Mouse (Mus musculus): Measurements from ENCODE around the gene Ly75.
A peak's percentile ranks its signal among the peaks of the same experiment; 100 is the strongest.

Ly75 gene

DNA sequence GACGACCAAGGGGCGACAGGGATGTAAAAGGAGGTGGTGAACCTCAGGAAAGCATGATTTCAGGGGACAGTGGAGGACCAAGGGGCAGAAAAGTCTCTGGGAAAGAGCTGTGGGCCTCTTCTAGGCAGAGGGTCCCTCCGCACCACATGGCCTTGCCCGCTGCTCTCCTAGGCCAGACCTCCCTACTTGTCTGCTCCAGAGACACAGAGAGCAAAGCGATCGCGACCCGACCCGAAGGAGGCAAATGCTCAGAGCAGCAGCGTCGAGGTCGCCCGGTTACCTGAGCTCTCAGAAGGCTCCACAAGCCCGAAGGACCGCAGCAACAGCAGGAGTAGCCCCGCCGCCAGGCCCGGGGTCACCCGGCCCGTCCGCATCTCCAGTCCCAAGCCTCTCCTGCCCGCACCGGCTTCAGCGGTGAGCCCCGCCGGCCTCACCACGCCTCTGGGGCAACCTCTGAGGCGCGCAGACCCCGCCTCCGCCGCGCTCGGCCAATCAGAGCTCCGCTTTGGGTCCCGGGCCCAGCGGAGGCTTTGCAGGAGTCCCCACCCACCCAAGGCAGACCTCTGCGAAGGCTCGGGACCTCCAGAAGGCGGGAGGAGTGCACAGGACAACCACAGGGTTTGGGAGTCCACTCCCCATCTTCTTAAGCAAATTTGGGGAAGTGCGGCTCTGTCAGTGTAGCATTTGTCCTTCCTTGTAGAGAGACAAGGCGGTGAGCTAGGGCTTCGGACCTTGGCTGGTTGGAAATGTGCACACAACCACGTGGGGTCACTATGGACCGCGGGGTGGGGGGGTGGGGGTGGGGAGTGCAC, at the start of gene Ly75:
Gene Ly75 (minus strand): TSS at position 446 of the 812 bp plus-strand sequence.
- peak; percentile 99 for DNase-seq

DNA sequence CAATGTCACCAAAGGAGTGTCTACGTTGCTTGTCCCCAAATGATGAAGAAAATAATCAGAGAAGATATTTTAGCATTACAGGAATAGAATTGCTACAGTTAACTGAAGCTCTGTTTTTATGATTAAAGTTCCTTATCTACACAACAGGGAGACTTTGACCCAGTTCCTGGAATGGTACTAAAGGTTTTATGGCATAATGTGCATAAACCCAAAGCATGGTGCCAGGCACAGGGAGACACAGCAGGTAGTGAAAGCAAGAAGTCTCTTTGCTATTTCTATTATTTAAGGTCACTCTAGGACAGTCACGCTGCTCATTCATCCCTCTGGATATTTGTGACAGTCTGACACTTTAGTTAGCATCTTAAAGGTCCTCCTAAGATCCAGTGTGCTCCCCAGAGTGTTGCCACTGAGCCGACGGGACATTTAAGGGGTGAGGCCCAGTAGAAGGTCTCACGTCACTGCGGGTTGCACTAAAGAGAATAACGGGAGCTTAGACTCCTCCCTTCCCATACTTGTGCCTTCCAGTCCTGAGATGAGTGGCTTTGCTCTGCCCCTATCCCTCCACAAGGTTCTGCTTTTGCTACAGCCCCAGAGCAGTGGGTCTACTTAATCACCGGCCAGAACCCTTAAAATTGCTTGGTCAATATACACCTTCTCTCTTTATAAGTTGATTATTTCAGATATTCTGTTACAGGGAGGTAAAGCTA, 47.4 kb upstream of the Ly75 start:
- DNase-seq: peak; percentile 55

DNA sequence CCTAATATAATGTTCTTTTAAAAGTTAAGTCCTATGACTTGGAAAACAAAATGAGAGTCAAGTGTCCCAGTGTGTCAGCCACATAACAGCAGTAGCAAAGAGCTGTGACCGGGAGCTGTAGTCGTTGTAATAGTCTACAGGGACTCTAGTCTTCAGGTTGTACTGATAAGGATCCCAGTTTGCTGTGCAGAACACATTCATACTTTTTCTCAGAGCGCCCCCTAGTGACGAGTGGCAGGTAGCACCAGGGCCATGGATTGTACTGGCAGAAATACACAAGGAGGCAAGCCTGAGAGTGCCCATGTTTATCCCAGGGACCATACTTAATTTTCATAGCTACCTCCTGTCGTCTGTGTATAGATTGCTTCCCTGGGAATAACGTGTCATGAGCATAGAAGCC, 35.0 kb upstream of the Ly75 start:
- DNase-seq: peak; percentile 91

DNA sequence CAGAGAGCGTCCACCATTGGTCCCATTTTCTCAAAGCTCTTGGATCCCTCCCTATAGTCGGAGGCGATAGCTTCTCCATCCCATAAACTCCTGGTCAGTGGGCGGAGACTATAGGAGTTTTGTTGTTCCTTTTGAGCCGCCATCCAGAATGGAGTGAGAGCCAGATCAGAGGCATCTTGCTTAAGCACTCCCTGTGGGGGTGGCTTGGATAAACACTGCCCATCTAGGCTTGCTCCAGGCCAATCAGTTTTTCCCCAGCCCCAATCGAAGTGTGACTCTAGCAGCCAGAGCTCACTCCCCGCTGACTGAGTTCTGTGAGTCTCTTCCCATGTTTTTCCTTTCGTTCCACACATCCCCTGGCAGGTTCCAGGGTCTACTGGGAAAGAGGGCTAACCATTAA, 31.2 kb upstream of the Ly75 start:
- DNase-seq: peak; percentile 29

DNA sequence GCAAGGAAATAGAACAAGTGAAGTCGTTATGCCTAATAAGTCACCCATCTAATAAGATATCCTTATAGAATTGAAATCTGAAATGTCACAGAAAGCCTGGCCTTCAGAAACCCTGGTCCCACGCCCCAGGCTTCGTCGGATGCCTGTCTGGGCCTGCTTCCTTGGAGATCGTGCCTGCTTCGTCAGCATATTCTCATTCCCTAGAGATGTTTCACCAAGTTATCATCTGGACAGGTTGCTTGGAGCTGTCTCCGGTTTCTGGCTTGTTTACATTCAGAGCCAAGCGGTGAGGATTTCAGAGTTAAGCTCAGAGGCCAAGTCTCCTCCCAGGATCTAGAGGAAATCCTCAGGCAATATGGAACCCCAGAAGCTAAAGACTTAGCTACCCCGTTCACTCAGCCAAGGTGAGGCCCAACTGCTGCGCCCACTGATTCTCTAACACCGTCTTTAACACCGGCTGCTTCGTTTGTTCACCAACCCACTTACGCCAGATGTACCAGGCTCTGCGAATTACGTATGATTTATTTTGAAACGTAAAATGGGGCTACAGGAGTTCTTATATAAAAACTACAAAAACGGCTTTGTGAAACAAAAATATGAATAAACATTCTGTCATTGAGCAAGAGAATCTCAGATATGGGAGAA, 30.0 kb upstream of the Ly75 start:
- peak; percentile 81 for DNase-seq

DNA sequence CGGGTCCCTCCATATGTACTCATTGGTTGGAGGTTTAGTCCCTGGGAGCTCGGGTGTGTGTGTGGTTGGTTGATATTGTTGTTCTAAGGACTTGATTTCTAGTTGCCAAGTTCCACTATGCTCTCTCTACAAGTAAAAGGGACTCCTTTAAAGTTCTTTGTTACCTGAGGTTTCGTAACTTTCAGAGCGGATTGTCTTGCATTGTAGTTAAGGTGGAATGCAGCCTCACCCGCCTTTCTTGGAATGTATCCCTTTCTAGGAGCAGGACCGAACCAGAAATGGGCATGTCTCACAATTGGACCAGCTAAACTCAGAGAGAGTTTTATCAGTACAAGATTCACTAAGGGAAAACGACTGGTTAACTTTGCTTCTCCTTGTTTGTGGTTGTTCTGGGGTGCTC, 28.1 kb upstream of the Ly75 start:
- peak; percentile 74 for DNase-seq

DNA sequence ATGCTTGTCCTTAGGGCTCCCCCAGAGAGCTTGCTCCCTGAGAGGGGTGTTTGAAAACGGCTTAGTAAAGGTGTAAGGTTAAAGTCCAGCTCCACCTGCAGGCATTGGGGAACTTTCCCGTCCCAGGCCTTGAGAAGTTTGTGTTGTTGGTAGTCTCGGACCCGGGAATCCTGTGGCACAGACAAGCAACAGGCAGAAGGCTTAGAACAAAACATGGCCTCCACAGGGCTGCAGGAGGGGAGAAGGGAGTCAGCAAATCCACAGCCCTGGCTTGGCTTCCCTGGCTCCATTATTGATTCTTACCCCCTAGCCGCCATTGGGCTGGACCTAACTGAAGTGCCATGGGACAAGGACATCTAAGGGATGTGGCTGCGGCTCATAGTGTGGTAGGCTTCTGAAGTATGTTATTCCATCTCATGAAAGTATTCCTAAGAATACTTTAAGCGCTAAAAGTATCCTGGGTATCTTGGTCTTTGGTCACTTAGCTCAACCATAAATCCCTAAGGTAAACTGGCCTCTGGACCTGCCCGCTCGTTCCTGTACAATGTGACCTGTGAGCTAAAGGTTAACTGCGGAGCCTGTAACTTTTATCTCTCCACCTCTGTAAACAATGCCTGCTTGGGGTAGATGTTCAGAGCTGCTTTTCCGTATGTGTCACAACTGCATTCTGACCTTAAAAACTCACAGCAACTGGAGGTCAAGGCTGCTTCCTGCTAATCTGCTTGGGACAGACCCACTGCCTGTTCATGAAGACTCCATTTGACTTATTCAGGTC, 27.1 kb upstream of the Ly75 start:
- DNase-seq: peak; percentile 68

DNA sequence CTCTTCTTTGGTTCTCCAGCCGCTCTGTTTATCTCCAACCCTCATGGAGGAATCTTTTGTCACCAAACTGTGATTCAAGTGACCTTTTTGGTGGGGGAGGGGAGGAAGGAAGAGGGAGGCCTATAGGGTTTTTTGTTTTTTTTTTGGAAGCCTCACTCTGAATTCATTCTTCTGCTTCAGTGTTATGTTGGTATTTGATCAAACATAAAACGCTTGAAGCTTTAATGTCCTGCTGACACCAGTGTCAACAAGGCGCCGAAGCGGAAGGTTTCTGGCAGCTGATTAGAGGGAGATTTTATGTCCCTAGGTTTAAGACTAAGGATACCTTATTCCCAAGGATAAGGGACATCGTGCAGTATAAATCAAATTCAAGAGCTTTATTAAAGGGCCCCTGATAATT, 26.1 kb upstream of the Ly75 start:
- DNase-seq: no peak

DNA sequence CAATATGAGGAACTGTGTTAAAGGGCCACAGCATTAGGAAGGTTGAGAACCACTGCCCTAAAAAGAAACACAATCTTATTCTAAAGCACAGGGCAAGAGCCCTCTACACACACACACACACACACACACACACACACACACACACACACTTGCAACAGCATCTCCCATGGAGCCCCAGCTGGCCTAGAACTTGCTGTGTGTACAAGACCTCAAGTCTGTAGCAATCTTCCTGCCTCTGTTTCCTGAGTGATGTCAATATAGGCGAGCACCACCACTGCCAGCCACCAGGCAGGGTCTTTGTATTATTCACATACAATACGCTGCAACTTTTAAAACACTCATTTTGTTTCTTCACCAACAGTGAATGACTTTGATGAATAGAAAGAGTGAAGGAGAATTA, 24.3 kb upstream of the Ly75 start:
- no peak for DNase-seq

DNA sequence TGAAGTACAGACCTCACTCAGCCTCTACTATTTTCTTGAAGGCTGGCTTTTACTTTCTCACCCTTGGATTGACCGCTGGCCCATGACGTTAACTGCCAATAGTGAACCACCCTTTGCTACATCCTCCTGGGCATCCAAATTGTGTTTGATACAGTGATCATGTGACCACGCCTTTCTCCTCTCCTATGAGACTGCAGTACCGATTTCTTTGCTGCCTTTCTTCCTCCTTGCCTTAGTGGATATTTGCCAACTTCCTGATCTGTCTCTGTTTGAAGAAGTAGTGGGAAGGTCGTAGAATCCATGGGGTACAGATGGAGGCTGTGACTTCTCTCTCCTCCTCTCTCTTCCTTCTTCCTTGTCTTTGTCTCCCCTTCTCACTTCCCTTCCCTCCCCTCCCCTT, 22.3 kb upstream of the Ly75 start:
- DNase-seq: peak; percentile 77

DNA sequence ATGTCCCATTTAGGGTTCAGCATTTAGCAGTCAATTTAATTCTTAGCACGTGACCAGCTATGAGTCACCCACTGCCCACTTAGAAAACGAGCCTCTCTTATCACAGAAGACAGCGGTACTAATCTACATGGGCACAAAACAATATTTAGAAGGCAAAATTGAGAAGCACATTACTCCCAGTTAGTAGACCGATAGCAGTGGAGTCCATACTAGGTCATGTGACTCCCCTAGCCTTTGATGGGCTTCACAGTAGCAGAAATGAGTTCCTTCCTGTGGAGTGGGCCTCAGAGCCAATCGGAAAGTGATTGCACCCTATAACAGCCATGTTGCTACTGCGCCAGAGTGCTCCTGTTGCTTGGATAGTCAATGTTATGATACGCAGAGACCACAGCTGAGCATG, 21.7 kb upstream of the Ly75 start:
- peak; percentile 43 for DNase-seq

DNA sequence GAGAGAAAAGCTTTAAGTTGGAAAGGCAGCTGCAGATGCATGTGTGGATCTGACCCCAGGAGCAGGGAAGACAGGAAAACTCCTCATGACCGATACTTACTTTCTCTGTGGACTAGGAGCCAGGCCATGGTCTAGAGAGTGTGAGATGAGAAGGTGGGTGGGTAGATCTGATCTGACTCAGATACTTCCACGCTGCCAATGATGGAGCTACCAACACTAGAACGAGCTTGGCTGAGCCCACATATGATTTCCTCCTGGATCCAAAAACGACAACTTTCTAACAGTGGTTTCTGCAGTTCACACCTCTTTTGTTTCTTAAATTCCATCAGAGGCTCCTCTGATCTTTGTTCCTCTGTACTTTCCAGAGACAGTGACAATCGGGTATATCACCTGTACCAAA, 18.6 kb upstream of the Ly75 start:
- DNase-seq: peak; percentile 35

DNA sequence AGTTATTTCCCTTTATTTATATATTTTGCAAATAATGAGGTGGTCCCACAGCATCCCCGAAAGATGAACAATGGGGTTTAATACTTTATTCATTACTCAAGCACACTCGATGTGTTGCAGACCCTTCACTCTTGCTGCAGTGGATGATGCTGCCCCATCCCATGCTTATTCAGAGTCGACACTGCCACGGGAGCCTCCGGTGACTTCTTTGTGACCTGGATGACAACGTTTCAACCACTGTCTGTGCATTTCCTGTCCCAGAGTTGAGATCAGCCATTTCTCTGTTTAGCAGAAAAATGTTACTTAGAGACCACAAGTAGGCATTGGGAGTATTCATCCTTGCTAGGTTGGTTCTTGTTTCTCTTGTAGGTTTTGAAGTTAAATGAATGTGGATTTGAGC, 10.7 kb upstream of the Ly75 start:
- DNase-seq: peak; percentile 58

DNA sequence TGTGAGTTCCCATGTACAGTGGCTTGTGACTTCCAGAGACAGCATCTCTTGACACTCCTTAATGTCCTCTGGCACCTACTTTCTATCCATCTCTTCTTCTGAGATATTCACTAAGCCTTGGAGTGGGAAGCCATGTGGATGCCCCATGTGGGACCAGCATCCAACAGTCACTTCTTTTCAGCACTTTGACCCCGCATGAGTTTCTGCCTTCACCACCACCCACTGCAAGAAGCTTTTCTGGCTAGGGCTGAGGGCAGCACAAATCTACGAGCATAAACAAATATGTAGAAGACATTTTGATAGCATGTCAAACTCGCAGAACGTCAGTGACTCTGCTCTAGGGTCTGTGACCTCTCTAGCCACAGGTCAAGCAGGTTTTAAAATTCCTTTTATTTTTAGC, 9.2 kb upstream of the Ly75 start:
- peak; percentile 57 for DNase-seq

DNA sequence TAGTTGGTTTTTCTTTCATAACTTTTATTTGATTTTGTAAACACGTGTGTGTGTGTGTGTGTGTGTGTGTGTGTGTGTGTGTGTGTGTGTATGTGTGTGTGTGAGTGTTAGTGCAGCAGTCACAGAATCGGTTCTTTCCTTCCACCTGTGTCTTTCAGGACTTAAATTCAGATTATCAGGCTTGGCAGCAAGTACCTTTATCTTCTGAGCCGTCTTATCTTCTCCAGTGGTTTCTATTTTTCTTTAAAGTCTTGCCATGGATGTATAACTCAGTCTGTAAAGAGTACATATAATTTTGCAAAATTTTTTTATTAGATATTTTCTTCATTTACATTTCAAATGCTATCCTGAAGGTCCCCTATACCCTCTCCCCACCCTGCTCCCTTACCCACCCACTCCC, 4.3 kb upstream of the Ly75 start:
- no peak for DNase-seq

DNA sequence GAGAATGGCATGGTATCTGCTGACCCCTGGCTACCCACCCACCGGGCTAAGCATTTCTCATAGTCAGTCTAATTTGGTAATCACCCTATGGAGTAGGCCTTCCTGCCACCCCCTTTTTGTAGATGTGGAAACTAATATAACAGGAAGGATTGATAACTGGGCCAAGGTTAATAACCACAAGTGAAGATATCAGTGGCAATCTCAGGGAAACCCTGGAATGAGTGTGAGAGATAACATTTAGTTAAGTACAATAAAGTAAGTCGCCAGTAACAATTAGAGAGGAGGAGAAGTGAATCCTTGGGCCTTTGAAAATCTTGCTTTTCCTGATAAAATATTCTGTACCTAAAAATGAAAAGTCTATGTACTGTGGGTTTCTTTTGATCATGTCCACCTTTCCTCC, 3.7 kb upstream of the Ly75 start:
- peak; percentile 48 for DNase-seq

DNA sequence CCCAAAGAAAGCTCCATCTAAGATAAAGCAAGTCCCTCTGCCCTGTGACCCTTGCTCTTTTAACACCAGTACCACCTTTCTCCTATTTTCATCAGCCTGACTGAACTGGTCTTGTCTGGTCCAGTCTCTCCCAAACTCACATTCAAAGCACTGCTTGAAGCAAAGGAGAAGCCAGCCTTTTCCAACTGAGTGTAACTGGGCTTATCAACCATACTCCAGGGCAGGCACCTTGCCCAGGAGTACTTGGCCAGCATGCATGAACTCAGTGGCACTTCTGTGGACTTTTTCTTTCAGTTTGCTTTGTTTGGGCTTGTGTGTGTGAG, 1.6 kb upstream of the Ly75 start:
- peak; percentile 93 for DNase-seq

DNA sequence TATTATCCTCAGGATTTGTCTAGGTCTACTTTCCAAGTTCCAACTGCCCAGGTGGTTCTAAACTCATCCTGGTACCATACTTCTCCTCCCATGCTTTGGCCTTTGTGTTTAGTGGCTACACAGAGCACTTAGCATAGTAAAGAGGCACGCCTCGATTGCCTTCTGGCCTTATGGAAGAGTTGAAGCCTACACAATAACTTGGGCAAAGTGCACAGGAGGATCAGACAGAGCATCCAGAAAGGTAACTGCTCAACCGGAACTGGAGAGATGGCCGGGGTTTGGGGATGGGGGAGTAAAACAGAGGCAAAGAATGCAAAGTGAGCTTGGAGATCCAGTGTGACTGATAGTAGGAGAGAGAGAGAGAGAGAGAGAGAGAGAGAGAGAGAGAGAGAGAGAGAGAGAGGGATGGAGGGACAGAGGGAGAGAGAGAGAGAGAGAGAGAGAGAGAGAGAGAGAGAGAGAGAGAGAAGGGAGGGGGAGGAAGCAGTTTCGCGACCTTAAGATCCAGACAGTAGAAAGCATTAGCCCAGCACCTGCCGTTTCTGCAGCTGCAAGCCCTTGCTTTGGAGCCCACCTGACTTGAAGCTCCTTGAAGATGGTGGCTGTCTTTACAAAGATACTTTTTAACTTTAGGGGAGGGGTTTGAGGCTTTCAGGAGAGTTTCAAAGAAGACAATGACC, 1.1 kb upstream of the Ly75 start:
- DNase-seq: peak; percentile 28

DNA sequence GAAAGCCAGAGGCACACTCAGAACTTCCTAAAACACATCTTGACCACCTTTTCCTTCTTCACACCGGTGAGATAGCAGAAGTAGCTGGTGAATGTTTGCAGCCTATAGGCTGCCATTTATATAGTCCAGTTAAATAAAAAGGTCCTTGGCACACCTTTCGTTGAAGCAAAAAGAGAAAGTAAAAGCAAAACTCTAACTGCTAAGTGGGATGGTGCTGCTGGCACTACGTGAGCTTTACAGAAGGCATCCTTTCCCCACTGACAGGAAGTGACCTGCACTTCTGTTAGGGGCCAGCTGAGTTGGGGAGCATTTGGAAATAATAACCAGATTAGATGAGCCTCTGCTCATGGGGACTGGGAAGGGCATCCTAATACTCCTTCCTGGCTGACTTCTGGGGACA, 757 bp downstream of the Ly75 start:
- DNase-seq: no peak

DNA sequence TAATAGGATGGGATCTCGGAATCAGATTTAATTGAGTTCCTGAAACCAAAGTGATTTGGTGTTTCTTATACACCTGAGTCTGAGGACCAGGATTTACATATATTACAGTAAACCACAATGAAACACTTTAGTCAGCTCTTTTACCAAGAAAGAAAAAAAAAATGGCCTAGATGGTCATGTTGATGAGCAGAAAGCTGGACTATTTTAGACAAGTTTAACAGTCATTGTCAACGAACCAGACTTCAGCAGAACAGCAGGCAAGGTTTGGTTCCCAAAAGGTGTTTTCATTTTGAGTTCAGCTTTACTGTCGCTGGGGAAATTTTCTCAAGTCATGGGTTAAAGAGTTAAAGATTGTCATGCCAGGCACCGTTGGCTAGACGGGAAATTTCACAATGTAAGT, 5.8 kb downstream of the Ly75 start:
- no peak for DNase-seq

DNA sequence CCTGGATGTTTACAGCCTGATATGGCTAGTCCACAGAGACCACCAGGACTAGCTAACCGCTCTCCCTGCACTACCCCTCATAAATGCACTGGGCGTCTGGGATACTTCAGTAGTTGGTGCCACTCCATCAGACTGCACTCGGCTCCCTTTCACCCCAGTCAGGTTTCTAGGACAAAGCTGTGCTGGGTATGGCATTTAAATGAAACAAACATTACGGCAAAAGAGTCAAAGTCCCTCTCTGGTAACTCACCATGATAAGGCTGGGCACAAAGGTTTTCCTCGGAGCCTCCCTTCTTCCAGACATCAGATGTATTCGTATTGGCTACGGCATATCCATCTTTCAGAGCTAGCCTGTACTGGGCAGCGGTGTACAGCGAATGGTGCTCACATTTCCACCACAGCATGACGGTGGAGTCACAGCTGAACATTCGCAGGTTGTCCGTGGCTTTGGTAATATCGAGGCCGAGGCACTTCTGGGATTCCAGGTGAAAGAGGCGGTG, 7.4 kb downstream of the Ly75 start:
- peak; percentile 85 for DNase-seq

DNA sequence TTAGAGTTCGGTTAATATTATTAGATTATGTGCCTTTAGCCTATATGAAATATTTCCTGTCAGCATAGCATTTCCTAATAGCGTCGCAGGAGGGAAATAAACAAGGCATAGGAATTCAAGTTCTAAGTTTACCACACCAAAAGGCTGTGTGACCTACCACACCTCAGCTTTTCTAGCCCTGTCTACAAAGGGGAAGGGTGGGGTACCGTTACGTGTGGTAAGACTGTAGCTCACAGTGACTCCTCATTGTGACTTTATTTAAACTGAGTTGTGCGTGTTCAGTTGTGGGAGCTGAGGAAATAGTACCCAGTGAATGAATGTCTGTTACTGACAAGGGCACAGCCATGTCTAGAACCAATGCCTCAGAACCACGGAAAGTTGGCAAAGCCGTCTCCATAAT, 8.0 kb downstream of the Ly75 start:
- DNase-seq: peak; percentile 71

DNA sequence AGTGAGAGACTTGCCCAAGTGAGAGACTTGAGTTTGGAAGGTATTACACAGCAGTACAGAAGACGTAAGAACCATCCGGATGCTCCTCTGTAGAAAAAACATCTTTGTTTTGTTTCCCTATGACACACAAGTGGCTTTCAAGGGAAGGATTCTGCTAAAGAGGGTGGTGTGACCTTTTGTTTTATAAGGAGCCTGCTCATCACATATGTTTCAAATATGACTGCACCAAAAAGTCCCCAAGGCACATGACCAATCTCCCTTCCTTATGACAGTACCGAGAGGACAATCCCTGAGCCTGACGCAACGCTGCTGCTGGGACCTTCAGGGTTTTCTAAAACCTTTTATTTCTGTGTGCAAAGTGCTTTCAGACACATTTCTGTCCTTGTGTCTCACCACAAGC, 12.9 kb downstream of the Ly75 start:
- DNase-seq: peak; percentile 42

Data from heart, adult 11 months (tissue).